Mouse (Mus musculus) E14TG2a.4 (cell line): ENCODE data around the gene Pcsk6.

Experiments used
- CTCF ChIP-seq: conservative IDR thresholded peaks from 2 replicates; pipeline ENCODE4 v1.5.1; 2014; ENCODE audit warnings: low read length
- NANOG ChIP-seq: IDR thresholded peaks from 2 replicates; pipeline ENCODE4 v1.6.1; 2014; ENCODE audit warnings: borderline replicate concordance, low read length, mixed read lengths

GRCm38 (mm10) chr7:65891831-65892230, 30.3 kb downstream of the Pcsk6 start:
- no peak for TF ChIP-seq CTCF
- no peak for TF ChIP-seq NANOG
